Mouse (Mus musculus) heart, postnatal 0 days (tissue): ENCODE results near the gene Slc17a9.

Experiments
- CTCF ChIP-seq: IDR thresholded peaks from 2 replicates; pipeline ENCODE4 v1.5.1; 2016; ENCODE audit warnings: antibody characterized with exemption, control low read depth, low read depth
- EP300 ChIP-seq: IDR thresholded peaks from 2 replicates; pipeline ENCODE4 v1.6.1; 2016; ENCODE audit warnings: antibody characterized with exemption, low read depth

- no peak for TF ChIP-seq CTCF
- TF ChIP-seq EP300: no peak
Observed at GRCm38 (mm10) chr2:180703175-180703574, 21.9 kb upstream of the Slc17a9 start.
